Mouse (Mus musculus) heart, postnatal 0 days (tissue): ENCODE measurements around the gene Usp48. TPM values are rescaled to one million over a fixed set of nuclear protein-coding genes. Genes with fewer than 3 reads are reported as not detected.

ENCODE experiments used
- ATAC-seq: fragments of 200-750 bp; cut with Nextera tagmentation; 2 replicates; pipeline ENCODE4 v1.8.0; 2017; ENCODE audit warnings: low read depth, moderate number of reproducible peaks, moderate library complexity; ENCODE audit not compliant: insufficient read depth
- DNase-seq: peaks from one replicate; pipeline ENCODE4 v3.0.0-alpha.2; 2016; ENCODE audit warnings: low spot score
- H3K27ac ChIP-seq: fragments of 300-500 bp; sonication (generic); 2 replicates; pipeline ENCODE4 v1.5.1; 2014; ENCODE audit warnings: low read depth, mild to moderate bottlenecking
- H3K27me3 ChIP-seq: fragments of 300-500 bp; sonication (generic); 2 replicates; pipeline ENCODE4 v1.6.1; 2014; ENCODE audit warnings: low read length, mixed read lengths; ENCODE audit not compliant: control insufficient read depth, insufficient read depth
- H3K36me3 ChIP-seq: fragments of 300-500 bp; sonication (generic); replicated peaks from 2 replicates; pipeline ENCODE4 v1.6.1; 2014; ENCODE audit warnings: low read length, mixed read lengths; ENCODE audit not compliant: control insufficient read depth, insufficient read depth
- H3K4me1 ChIP-seq: fragments of 300-500 bp; sonication (generic); 2 replicates; pipeline ENCODE4 v1.6.1; 2014; ENCODE audit warnings: antibody characterized with exemption; ENCODE audit not compliant: control insufficient read depth, insufficient read depth
- H3K4me2 ChIP-seq: fragments of 300-500 bp; sonication (generic); 2 replicates; pipeline ENCODE4 v1.6.1; 2014; ENCODE audit warnings: low read depth, mild to moderate bottlenecking, low read length, moderate library complexity
- H3K4me3 ChIP-seq: fragments of 300-500 bp; sonication (generic); 2 replicates; pipeline ENCODE4 v1.5.1; 2014; ENCODE audit warnings: low read depth, low read length
- H3K9ac ChIP-seq: fragments of 300-500 bp; sonication (generic); replicated peaks from 2 replicates; pipeline ENCODE4 v1.6.1; 2014; ENCODE audit warnings: low read depth, low read length, mixed read lengths
- H3K9me3 ChIP-seq: fragments of 300-500 bp; sonication (generic); replicated peaks from 2 replicates; pipeline ENCODE4 v1.6.1; 2016; ENCODE audit warnings: low read length; ENCODE audit not compliant: control insufficient read depth
- CTCF ChIP-seq: IDR thresholded peaks from 2 replicates; pipeline ENCODE4 v1.5.1; 2016; ENCODE audit warnings: antibody characterized with exemption, control low read depth, low read depth
- EP300 ChIP-seq: IDR thresholded peaks from 2 replicates; pipeline ENCODE4 v1.6.1; 2016; ENCODE audit warnings: antibody characterized with exemption, low read depth
- WGBS: fragments of 180-500 bp; shearing (Covaris S2); extraction: QIAGEN DNeasy Blood & Tissue Kit; methylation state at CpG from one replicate; pipeline ENCODE4 v1.1.7; 2014; 5-methylcytosine and 5-hydroxymethylcytosine counted together
- polyA plus RNA-seq: library from polyadenylated mRNA; unstranded; fragments of >200 nt; fragmentation: Nextera tagmentation; extraction: Ambion mirVana; gene quantifications from 2 replicates; pipeline ENCODE4 v1.2.1, GENCODE M21; 2015
- total RNA-seq: library from RNA; depleted of rRNA; stranded (reverse); fragments of >200 nt; gene quantifications from 2 replicates; pipeline ENCODE4 v1.2.3, GENCODE M21; 2014; ENCODE audit warnings: low replicate concordance

Usp48 gene
- total and polyA plus RNA-seq, 2 experiments from 2014 or later: 16.4 to 36.7 TPM

DNA sequence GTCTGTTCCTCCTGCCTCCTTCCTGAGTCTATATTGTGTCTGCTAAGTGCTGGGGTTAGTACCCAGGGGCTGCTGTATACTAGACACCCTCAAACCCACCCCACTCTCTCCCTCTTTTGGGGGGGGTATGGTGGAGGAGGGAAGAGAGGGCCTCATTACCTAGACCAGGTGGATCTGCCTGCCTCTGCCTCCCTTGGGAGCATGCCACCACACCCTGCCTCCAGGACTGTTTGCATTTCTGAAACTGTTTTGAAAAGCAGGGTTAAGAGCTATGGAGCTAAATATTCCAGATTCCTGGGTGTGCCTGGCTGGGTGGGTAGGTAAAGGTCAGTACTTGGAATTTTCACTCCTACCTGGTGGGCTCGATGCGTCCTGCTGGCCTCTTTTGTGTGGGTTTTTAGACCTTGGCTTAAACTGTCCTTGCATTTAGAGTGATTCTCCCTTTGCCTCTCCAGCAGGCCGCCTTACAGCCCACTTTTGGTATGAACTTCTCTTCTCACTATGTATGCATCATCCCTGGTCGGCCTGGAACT, 3.6 kb downstream of the Usp48 start:
- ATAC-seq (no peak), DNase-seq (no peak)
- 93% methylated on average over 4 of the region's 4 CpGs for WGBS
- Histone ChIP-seq H3K27me3 (no peaks in the 10 kb centered on the region), H3K9ac (no peak overlapping the region), H3K4me1 (peaks cover 22% of the 10 kb centered on the region), H3K36me3 (no peaks in the 10 kb centered on the region), H3K4me3 (no peak overlapping the region), H3K4me2 (no peak overlapping the region), H3K27ac (no peak overlapping the region), H3K9me3 (no peaks in the 10 kb centered on the region)
- TF ChIP-seq CTCF: no peak
- TF ChIP-seq EP300: no peak

DNA sequence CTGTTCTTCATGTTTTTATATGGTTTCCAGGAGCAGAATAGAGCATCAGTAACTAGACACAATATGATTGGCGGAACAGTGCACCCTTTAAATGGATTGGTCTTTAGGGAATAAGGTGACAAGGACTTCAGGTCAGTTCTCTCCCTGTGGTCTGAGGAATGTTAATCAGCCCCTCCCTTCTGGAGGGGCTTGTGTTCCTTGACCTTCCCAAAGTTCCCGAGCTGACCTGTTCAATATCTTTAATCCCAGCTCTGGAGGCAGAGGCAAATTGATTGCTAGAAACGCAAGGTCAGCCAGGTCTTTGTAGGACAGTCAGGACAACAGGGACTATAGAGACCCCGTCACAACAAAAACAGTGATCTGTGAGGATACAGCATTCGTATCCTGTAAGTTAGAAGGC, 5.0 kb downstream of the Usp48 start:
- Histone ChIP-seq H3K4me2 (no peak overlapping the region), H3K27ac (no peak overlapping the region), H3K9ac (no peak overlapping the region), H3K4me1 (peaks cover 30% of the 10 kb centered on the region), H3K4me3 (no peak overlapping the region), H3K9me3 (no peaks in the 10 kb centered on the region), H3K27me3 (no peaks in the 10 kb centered on the region), H3K36me3 (no peaks in the 10 kb centered on the region)
- ATAC-seq: no peak
- 79% methylated on average over 5 of the region's 5 CpGs for WGBS
- DNase-seq: no peak
- TF ChIP-seq CTCF (no peak), EP300 (no peak)

DNA sequence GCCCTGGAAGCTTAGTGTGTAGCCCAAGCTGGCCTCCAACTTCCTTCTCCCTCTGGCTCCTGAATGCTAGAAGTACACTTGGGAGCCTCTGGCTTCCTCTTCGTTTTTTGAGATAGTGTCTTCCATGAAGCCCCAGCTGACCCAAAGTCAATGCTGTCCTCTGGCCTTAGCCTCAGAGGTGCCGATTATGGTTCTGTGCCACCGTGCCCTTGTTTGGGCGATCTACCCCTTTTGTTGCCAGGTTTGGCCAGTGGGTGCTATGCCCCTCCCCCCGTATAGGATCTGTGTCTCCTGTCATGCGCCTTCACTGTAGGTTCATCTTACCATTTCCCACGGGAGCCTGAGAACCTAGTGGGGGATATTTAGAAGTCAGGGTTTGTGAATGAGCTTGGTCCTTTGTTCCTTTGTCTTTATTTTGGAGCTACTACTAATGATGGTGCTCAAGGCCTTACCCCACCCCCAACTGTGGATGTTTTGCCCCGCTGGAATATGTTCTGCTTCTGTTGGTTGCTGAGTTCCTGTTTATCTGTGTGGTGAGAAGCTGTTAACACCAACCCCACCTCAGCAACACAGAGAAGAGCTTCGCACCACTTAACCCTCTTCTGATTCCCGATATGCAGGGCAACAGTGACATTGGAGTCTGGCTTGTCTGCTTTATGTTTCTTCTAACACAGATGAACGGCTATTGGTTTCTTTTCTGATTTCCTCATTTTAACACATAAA, 10.1 kb downstream of the Usp48 start:
- Histone ChIP-seq H3K27me3 (no peaks in the 10 kb centered on the region), H3K36me3 (peaks cover 39% of the 10 kb centered on the region), H3K4me3 (no peak overlapping the region), H3K4me1 (peaks cover 16% of the 10 kb centered on the region), H3K9ac (no peak overlapping the region), H3K9me3 (no peaks in the 10 kb centered on the region), H3K4me2 (peak overlapping the region; percentile 31; the same call in 1 of the 2 replicates), H3K27ac (peak overlapping the region; percentile 20; the same call in 1 of the 2 replicates)
- DNase-seq (peak; percentile 65), ATAC-seq (peak; percentile 85)
- peak; percentile 51; the same call in 1 of the 2 replicates for TF ChIP-seq EP300
- no peak for TF ChIP-seq CTCF
- 42% methylated on average over 11 of the region's 11 CpGs for WGBS

GRCm38 (mm10) chr4:137607023-137607422, 13.5 kb downstream of the Usp48 start:
- Histone ChIP-seq H3K4me2 (no peak overlapping the region), H3K9me3 (no peaks in the 10 kb centered on the region)
- 94% methylated on average over 2 of the region's 2 CpGs for WGBS

DNA sequence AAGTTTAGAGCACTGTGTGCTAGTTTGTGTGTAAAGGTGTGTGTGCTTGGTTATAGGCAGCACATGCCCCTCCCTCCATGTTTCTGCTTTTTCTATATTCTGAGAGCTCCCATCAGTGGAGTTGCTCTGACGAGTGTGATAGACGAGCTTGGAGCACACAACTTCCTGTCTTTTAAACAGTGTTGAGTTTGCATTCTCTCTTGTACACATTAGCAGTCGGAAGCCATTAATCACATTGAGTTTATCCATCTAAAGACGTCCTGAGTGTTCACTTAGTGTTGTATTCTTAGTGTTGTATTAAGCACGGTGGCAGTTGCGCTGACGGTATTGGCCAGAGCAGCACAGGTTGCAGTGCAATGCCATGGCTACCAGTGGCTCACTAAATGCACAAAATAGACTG, 15.7 kb downstream of the Usp48 start:
- Histone ChIP-seq H3K36me3 (peaks cover 93% of the 10 kb centered on the region), H3K9me3 (no peaks in the 10 kb centered on the region), H3K27me3 (no peaks in the 10 kb centered on the region), H3K9ac (no peak overlapping the region), H3K27ac (no peak overlapping the region), H3K4me2 (no peak overlapping the region), H3K4me3 (no peak overlapping the region), H3K4me1 (peaks cover 5% of the 10 kb centered on the region)
- 67% methylated on average over 7 of the region's 7 CpGs for WGBS
- TF ChIP-seq EP300 (no peak), CTCF (no peak)
- ATAC-seq (no peak), DNase-seq (no peak)

More at GRCm38 (mm10) chr4:137607023-137607422, 13.5 kb downstream of the Usp48 start:
- Histone ChIP-seq H3K36me3 (peaks cover 71% of the 10 kb centered on the region), H3K9ac (no peak overlapping the region), H3K27me3 (no peaks in the 10 kb centered on the region), H3K4me1 (peaks cover 16% of the 10 kb centered on the region), H3K27ac (no peak overlapping the region), H3K4me3 (no peak overlapping the region)
- DNase-seq: no peak
- TF ChIP-seq CTCF (no peak), EP300 (no peak)
- no peak for ATAC-seq

- H3K4me3 ChIP-seq: no peak overlapping the region
- no peaks in the 10 kb centered on the region for H3K27me3 ChIP-seq
- no peak overlapping the region for H3K4me2 ChIP-seq
- WGBS: 41% methylated on average over 7 of the region's 7 CpGs
- peaks cover 4% of the 10 kb centered on the region; the same call in 1 of the 2 replicates for H3K4me1 ChIP-seq
- DNase-seq (no peak), ATAC-seq (no peak)
- H3K36me3 ChIP-seq: peaks cover 96% of the 10 kb centered on the region
- H3K27ac ChIP-seq: no peak overlapping the region
- H3K9ac ChIP-seq: no peak overlapping the region
- TF ChIP-seq CTCF (no peak), EP300 (no peak)
- no peaks in the 10 kb centered on the region for H3K9me3 ChIP-seq
These were observed 16.1 kb downstream of the Usp48 start for GRCm38 (mm10) chr4:137609702-137610101.
